Mouse (Mus musculus) thymus, adult 2 months (tissue): ENCODE measurements at regions not wholly inside any gene's neighbourhood (a gene's known extent, or its start where the extent isn't known, plus 50 kb on each side); places are given as distances from the start of the nearest gene placed in this dataset.

Experiments used
- CTCF ChIP-seq: fragments of 200-500 bp; IDR thresholded peaks from 2 replicates; pipeline ENCODE4 v1.5.1; 2012; ENCODE audit warnings: mild to moderate bottlenecking, control low read depth, low read length, moderate library complexity, borderline replicate concordance; ENCODE audit not compliant: control insufficient read depth, poor library complexity, insufficient read depth; ENCODE audit errors: extremely low read depth
- POLR2A ChIP-seq: fragments of 200-500 bp; IDR thresholded peaks from 2 replicates; pipeline ENCODE4 v1.6.1; 2012; ENCODE audit warnings: mild to moderate bottlenecking, low read length, control low read depth, moderate library complexity; ENCODE audit not compliant: control insufficient read depth, poor library complexity, insufficient read depth; ENCODE audit errors: extremely low read depth

DNA sequence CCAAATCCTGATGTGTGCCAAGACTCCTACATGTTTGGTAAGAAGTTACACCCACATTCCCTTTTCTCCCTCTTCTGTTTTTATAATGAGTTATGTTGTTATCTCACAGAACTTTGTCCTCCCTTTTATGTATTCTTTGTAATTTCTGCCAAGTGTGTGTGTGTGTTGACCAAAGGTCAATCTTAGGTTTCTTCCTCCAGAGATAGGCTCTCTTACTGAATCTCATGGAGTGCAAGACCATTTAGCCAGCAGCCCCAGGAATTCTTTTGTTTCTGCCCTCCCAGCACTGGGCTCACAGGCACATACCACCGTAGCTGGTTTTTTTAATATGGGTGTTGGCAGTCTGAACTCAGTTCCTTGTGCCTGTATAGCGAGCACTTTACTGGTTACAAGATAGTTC, 119.8 kb upstream of the Pmfbp1 start:
- no peak for TF ChIP-seq POLR2A
- no peak for TF ChIP-seq CTCF
